Mouse (Mus musculus) midbrain, embryonic 12.5 days (tissue): ENCODE results near the gene Xpo1. TPM values are rescaled to one million over a fixed set of nuclear protein-coding genes. Genes with fewer than 3 reads are reported as not detected.

Source experiments
- ATAC-seq: fragments of 200-750 bp; cut with Nextera tagmentation; 2 replicates; pipeline ENCODE4 v1.8.0; 2017; ENCODE audit warnings: low read depth, moderate TSS enrichment, moderate library complexity; ENCODE audit not compliant: low FRiP score
- H3K27ac ChIP-seq: fragments of 300-500 bp; sonication (generic); replicated peaks from 2 replicates; pipeline ENCODE4 v1.5.1; 2016; ENCODE audit warnings: mild to moderate bottlenecking
- H3K27me3 ChIP-seq: fragments of 300-500 bp; sonication (generic); 2 replicates; pipeline ENCODE4 v1.6.1; 2016; ENCODE audit warnings: mild to moderate bottlenecking
- H3K36me3 ChIP-seq: fragments of 300-500 bp; sonication (generic); 2 replicates; pipeline ENCODE4 v1.6.1; 2016
- H3K4me1 ChIP-seq: fragments of 300-500 bp; sonication (generic); 2 replicates; pipeline ENCODE4 v1.6.1; 2016
- H3K4me2 ChIP-seq: fragments of 300-500 bp; sonication (generic); replicated peaks from 2 replicates; pipeline ENCODE4 v1.6.1; 2016; ENCODE audit warnings: mild to moderate bottlenecking, moderate library complexity
- H3K4me3 ChIP-seq: fragments of 300-500 bp; sonication (generic); 2 replicates; pipeline ENCODE4 v1.5.1; 2016; ENCODE audit warnings: mild to moderate bottlenecking
- H3K9ac ChIP-seq: fragments of 300-500 bp; sonication (generic); replicated peaks from 2 replicates; pipeline ENCODE4 v1.6.1; 2016; ENCODE audit warnings: mild to moderate bottlenecking, moderate library complexity
- H3K9me3 ChIP-seq: fragments of 300-500 bp; sonication (generic); 2 replicates; pipeline ENCODE4 v1.6.1; 2016; ENCODE audit warnings: mild to moderate bottlenecking
- WGBS: fragments of 180-500 bp; shearing (Covaris S2); methylation state at CpG from one replicate; pipeline ENCODE4 v1.1.7; 2016; 5-methylcytosine and 5-hydroxymethylcytosine counted together
- polyA plus RNA-seq: library from polyadenylated mRNA; unstranded; fragments of >200 nt; fragmentation: Nextera tagmentation; extraction: Ambion mirVana; gene quantifications from 2 replicates; pipeline ENCODE4 v1.2.1, GENCODE M21; 2016

Gene Xpo1
- 155 and 164 TPM in 2 replicates for polyA plus RNA-seq

DNA sequence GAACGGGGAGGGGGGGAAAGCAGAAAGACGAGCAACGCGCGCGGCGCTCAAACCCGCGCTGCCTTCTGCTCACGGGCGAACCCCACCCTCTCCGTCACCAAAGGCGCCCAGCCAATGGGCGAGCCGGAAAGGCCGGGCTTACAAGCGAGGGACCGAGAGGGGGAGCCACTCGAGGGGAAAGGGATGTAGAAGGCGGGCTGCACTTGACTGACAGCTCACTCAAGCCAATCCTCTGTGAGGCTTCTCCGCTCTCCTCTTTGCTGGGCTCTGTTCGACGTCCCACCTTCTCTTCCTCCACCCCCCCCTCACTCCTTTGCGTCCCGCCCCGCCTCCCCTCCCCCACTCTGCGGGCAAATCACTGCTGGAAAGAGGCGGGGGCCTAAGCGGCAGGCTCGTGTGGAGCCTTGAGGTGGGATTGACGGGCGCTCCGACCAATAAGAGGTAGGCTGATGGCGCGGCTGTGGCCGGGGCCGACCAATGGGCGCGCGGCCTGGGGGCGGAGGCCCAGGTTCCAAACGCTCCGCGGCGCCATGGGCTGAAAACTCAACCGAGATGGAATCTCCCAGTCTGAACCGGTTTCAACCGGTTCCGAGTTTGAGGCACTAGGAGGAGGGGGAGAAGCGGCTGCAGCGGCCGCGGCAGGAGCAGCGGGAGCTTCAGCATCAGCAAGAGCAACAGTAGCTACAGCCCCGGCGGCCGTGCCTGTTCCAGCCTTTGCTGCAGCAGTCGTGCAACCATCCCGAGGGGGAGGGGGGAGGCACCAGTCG lies at the start of gene Xpo1:
Xpo1 (plus strand) TSS at position 615 of the 767 bp plus-strand sequence.
- H3K27me3 ChIP-seq: no peaks in the 10 kb centered on the region
- H3K27ac ChIP-seq: peak within 1 kb of the TSS; percentile 100
- H3K9me3 ChIP-seq: no peaks in the 10 kb centered on the region
- peak within 1 kb of the TSS; percentile 93 for H3K4me3 ChIP-seq
- peaks cover 19% of the 10 kb centered on the region for H3K4me1 ChIP-seq
- peak within 1 kb of the TSS; percentile 99 for H3K9ac ChIP-seq
- under 1% methylated on average over 54 of the region's 60 CpGs for WGBS
- H3K36me3 ChIP-seq: no peaks in the 10 kb centered on the region
- peak within 1 kb of the TSS; percentile 78 for H3K4me2 ChIP-seq
- peak; percentile 98 for ATAC-seq

DNA sequence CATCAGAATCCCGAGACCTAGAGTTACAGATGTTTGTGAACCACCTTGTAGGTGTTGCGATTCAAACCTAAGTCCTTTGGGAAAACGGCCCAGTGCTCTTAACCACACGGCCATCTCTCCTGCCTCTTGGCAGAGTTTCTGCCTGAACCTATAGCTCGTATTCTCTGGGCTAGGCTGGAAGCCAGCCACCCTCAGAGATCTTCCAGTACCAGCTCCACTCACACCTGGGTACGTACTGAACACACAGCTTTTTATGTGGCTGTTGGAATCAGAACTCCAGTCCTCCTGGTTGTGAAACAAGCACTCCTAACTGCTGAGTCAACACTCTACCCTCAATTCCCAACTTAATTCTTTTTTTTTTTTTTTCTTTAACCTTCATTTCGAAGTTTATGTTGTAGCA lies 46.1 kb upstream of the Xpo1 start:
- Histone ChIP-seq H3K27me3 (no peaks in the 10 kb centered on the region), H3K27ac (no peak overlapping the region), H3K4me3 (no peak overlapping the region), H3K4me1 (peaks cover 8% of the 10 kb centered on the region), H3K4me2 (no peak overlapping the region), H3K9ac (no peak overlapping the region), H3K36me3 (no peaks in the 10 kb centered on the region), H3K9me3 (no peaks in the 10 kb centered on the region)
- no peak for ATAC-seq
- WGBS: 91% methylated on average over 7 of the region's 7 CpGs

DNA sequence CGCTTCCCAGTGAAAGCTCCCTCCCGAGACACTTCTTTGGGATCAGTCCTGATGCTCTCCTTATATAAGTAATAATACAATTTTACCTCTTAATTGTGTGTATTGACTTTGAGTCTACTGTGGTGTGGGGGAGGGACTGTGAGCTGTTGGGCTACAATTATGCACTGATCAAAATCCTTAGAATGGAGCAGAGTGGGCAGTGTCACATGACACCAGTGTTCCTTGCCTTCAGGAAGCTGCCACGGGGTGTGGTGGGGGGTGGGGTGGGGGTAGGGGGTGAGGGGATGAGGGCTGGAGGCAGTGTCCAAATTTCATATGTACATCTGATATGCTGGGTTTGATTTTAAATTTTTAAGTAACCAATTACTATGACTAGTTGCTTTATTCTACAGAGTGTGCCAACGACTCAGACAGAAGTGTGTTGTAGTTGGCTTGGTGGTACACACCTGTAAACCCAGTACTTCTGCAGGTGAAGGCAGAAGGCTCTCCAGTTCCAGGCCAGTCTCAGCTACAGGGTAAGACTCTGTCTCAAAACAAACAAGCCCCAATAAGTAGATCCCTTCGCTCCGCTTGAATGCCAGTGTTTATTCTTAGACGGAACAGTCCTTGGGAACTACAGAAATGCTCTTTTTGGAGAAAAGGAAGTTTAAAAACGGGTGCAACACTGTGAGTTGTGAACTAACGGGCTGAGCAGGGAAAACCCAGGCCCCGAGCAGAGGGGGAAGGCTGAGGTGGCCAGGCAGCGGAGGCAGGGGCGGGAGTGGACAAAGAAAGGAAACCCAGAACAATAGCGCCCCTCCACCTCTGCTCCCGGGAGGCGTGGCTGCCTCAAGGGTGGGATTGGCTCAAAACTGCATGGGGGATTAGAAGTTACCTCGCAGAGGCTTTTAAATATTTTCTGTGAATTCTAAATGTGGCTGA lies 45.0 kb upstream of the Xpo1 start:
- WGBS: 10% methylated on average over 16 of the region's 16 CpGs
- H3K9me3 ChIP-seq: no peaks in the 10 kb centered on the region
- ATAC-seq: peak; percentile 84

DNA sequence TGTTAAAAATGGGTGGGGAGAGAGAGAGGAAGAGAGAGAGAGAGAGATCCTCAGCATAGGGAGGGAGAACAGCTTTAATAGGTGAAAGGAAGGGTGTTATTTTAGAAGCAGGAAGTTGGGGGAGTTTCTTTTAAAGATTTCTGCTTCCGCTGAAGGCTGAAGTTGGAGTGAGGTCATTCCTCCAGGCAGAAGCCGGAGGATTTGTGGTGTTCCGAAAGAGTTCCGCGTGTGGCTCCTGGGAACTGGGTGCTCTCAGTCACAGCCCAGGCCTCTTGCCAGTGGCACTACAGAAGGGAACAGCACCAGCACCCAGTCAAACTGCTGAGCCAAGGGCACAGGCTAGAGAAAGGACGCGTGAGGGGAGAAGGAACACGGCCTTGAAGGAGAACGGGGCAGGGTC lies 38.4 kb upstream of the Xpo1 start:
- Histone ChIP-seq H3K4me3 (no peak overlapping the region), H3K27me3 (no peaks in the 10 kb centered on the region), H3K36me3 (no peaks in the 10 kb centered on the region), H3K9ac (no peak overlapping the region), H3K4me2 (no peak overlapping the region), H3K4me1 (no peaks in the 10 kb centered on the region), H3K27ac (no peak overlapping the region), H3K9me3 (no peaks in the 10 kb centered on the region)
- no peak for ATAC-seq
- WGBS: 92% methylated on average over 9 of the region's 9 CpGs

More for the DNA sequence above, 45.0 kb upstream of the Xpo1 start:
- peak overlapping the region; percentile 38 for H3K4me2 ChIP-seq
- H3K27me3 ChIP-seq: no peaks in the 10 kb centered on the region
- H3K4me3 ChIP-seq: peak overlapping the region; percentile 22
- peak overlapping the region; percentile 54; the same call in 1 of the 2 replicates for H3K9ac ChIP-seq
- H3K27ac ChIP-seq: peak overlapping the region; percentile 83
- peaks cover 8% of the 10 kb centered on the region for H3K4me1 ChIP-seq
- no peaks in the 10 kb centered on the region for H3K36me3 ChIP-seq

DNA sequence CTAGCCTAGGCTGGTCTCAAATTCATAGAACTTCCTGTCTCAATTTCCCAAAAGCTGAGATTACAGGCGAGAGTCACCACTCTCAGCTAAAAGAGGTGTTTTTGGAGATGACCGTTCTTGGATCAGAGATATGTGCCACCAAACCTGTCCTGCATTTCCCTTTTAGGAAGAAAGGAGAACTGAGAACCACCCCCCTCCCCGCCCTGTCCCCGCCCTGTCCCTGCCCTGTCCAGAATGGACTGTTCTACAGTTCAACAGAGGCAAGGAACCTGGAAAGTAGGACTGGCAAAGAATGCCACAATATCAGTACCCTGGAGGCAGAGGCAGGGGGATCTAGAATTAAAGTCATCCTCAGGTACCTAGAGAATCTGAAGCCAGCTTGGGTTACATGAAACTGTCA lies 19.8 kb upstream of the Xpo1 start:
- Histone ChIP-seq H3K36me3 (no peaks in the 10 kb centered on the region), H3K27ac (no peak overlapping the region), H3K9ac (no peak overlapping the region), H3K4me1 (0 out of 2 replicates have a peak, but pooled peaks cover 4% of the 10 kb centered on the region), H3K27me3 (no peaks in the 10 kb centered on the region), H3K4me2 (no peak overlapping the region), H3K9me3 (no peaks in the 10 kb centered on the region), H3K4me3 (no peak overlapping the region)
- WGBS: 85% methylated on average over 4 of the region's 4 CpGs
- no peak for ATAC-seq

DNA sequence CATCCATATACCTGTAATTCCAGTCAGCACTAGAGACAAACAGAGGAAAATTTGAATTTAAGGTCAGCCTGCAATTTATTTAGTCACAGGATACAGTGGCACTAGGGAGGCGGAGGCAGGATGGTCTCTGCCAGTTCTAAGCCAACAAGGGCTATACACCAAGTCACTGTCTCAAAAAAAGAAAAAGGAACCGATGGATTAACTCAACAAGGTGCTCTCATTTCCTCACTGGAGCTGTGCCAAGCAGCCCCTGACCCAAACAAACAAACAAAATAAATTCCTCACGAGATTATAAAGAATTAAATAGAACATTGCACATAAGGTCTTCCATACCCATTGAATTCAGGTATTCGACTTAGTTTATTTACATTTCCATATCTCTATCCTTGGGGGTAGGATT lies 1.9 kb upstream of the Xpo1 start:
- no peak for ATAC-seq
- 91% methylated on average over 4 of the region's 4 CpGs for WGBS
- H3K9ac ChIP-seq: no peak overlapping the region
- H3K27ac ChIP-seq: no peak overlapping the region
- H3K4me2 ChIP-seq: no peak overlapping the region
- no peaks in the 10 kb centered on the region for H3K27me3 ChIP-seq
- H3K4me3 ChIP-seq: no peak overlapping the region
- no peaks in the 10 kb centered on the region for H3K36me3 ChIP-seq
- no peaks in the 10 kb centered on the region for H3K9me3 ChIP-seq
- peaks cover 8% of the 10 kb centered on the region for H3K4me1 ChIP-seq

DNA sequence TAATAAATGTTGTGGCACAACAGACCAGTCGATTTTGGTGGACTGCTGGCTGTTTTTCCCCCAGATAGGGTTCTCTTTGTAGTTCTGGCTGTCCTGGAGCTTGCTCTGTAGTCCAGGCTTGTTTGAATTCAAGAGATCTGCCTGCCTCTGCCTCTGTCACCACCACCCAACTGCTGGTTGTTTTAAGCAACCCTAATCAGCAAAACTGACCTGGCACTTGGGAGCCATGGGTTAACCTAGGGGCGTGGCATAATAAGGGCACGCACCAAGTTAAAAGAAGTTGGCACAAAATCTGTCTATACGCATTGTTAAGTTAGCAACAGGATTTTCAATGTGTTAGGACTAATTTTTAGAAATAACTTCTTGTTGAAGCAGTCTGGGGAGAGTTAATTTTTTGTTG lies 1.3 kb upstream of the Xpo1 start:
- 90% methylated on average over 4 of the region's 4 CpGs for WGBS
- ATAC-seq: no peak
- H3K36me3 ChIP-seq: no peaks in the 10 kb centered on the region
- 0 out of 2 replicates have a peak overlapping the region, but pooled peaks have one; percentile 70 for H3K9ac ChIP-seq
- H3K27ac ChIP-seq: peak overlapping the region; percentile 90
- H3K4me3 ChIP-seq: peak overlapping the region; percentile 93
- no peaks in the 10 kb centered on the region for H3K9me3 ChIP-seq
- no peaks in the 10 kb centered on the region for H3K27me3 ChIP-seq
- H3K4me2 ChIP-seq: peak overlapping the region; percentile 53; the same call in 1 of the 2 replicates
- peaks cover 14% of the 10 kb centered on the region for H3K4me1 ChIP-seq

DNA sequence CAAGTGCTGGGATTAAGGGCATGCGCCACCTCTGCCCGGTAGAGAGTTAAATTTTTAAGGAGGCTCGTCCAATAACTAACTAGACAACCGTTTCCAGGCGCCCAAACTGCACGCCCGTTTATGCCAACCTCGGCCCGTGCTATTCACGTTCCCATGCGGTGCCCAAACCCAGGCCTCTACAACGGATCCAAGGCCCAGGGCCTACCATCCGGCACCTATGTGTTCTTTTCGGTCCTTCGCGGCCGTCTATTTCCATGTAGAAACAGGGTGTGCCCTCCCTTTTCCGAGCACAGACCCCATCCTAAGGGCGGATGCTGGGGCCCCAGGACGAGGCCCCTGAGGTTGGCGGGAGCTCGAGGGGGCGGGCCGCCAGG lies 801 bp upstream of the Xpo1 start:
- H3K4me1 ChIP-seq: peaks cover 15% of the 10 kb centered on the region
- H3K4me3 ChIP-seq: peak overlapping the region; percentile 93
- no peak for ATAC-seq
- under 1% methylated on average over 24 of the region's 24 CpGs for WGBS
- H3K9ac ChIP-seq: peak overlapping the region; percentile 70
- no peaks in the 10 kb centered on the region for H3K9me3 ChIP-seq
- H3K27ac ChIP-seq: peak overlapping the region; percentile 90
- H3K36me3 ChIP-seq: no peaks in the 10 kb centered on the region
- peak overlapping the region; percentile 53 for H3K4me2 ChIP-seq
- no peaks in the 10 kb centered on the region for H3K27me3 ChIP-seq

DNA sequence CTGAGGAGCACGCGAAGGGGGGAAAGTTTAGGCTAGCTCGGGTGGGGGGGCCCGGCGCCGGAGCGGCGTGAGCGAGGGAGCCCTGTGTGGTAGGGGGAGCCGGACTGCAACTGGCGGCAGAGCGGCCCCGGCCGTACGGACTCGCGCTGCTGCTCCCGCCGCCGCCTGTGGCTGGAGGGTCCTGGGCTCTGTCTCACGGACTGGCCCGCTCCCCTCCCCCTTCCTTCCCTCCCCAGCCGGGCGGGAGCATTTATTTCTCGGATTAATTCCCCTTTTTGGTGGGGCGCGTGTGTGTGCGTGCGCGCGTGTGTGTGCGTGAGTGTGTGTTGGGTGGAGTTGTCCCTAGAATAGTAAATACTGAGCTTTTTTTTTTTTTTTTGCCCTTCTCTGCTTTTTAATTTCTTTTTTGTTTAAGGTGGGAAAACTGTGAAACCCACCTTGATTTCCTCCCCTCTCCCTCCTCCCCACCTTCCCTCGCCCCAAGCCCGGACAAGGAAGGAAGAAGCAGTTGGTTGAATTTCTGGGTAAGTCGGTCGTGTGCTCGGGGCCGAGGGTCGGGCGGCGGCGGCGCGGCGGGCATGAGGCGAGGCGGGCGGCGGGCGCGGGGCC lies 457 bp downstream of the Xpo1 start:
- H3K4me3 ChIP-seq: peak overlapping the region; percentile 93
- H3K27ac ChIP-seq: peak overlapping the region; percentile 100
- ATAC-seq: peak; percentile 45
- no peaks in the 10 kb centered on the region for H3K36me3 ChIP-seq
- H3K9me3 ChIP-seq: no peaks in the 10 kb centered on the region
- H3K4me2 ChIP-seq: peak overlapping the region; percentile 78
- peak overlapping the region; percentile 99 for H3K9ac ChIP-seq
- no peaks in the 10 kb centered on the region for H3K27me3 ChIP-seq
- under 1% methylated on average over 48 of the region's 51 CpGs for WGBS
- H3K4me1 ChIP-seq: peaks cover 20% of the 10 kb centered on the region

DNA sequence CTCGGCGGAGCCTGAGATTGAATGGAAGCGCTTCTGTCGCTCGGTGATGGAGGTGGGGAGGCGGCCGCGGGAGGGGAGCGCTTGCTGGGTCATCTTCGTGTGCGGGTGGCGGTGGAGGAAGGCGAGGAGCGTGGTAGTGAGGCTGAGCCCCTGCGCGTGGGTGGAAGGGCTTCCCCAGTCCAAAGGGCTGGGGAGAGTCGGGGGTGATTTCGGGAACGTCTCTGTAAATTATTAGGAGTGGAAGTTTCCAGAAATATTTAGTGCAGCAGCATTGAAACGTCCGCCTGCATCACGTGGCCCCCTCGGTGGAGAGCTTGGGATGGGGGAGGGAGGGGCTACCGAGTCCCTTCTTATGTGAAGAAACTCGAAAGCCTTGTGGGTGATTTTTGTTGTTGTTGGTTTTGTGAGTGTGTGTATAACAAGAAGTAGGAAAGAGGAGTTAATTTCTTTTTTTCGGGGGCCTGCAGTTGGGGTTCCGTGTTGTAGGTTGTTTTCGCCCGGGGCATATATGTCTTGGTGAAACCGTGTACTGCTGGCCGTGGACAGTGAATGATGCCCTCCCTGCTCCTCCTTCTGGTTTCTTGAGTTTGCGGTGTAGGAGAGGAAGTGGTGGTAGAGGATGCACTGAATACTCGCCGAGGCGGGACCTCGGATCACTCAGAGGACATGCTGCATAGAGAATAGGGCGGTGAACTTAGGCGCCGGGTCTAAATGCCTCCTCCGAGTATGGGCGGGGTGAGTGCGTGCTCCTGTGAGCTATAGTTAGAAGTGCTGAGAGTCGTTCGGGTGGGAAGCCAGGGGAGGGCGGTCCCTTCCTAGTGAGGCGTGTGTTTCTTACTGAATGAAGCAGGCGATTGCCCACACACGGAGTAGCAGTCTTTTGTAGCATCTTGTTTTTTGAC lies 1.2 kb downstream of the Xpo1 start:
- H3K27ac ChIP-seq: peak overlapping the region; percentile 100
- WGBS: under 1% methylated on average over 48 of the region's 48 CpGs
- H3K9me3 ChIP-seq: no peaks in the 10 kb centered on the region
- peak overlapping the region; percentile 78 for H3K4me2 ChIP-seq
- peaks cover 20% of the 10 kb centered on the region for H3K4me1 ChIP-seq
- H3K4me3 ChIP-seq: peak overlapping the region; percentile 93
- no peaks in the 10 kb centered on the region for H3K36me3 ChIP-seq
- no peak for ATAC-seq
- peak overlapping the region; percentile 99 for H3K9ac ChIP-seq
- H3K27me3 ChIP-seq: no peaks in the 10 kb centered on the region

DNA sequence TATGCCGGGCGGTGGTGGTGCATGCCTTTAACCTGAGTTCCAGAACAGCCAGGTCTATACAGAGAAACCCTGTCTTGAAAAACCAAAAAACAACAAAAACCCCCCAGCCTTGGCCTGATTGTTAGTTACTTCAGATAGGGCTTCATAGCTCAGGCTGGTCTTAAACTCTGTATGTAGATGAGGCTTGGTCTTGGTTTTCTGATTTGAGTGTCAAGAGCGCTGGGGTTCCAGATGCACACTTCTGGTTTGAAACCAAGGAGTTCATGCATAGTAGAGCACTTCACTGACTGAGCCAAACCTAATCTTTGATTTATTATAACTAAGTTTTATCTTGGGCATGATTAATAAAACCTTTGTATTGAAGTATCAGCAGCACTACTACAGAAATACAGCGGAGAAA lies 3.2 kb downstream of the Xpo1 start:
- Histone ChIP-seq H3K36me3 (peaks cover 18% of the 10 kb centered on the region), H3K27me3 (no peaks in the 10 kb centered on the region), H3K4me3 (peak overlapping the region; percentile 7; the same call in 1 of the 2 replicates), H3K9me3 (no peaks in the 10 kb centered on the region), H3K4me1 (peaks cover 20% of the 10 kb centered on the region), H3K27ac (no peak overlapping the region), H3K9ac (no peak overlapping the region), H3K4me2 (peak overlapping the region; percentile 10; the same call in 1 of the 2 replicates)
- WGBS: 93% methylated on average over 4 of the region's 4 CpGs
- ATAC-seq: no peak
